Mouse (Mus musculus): Measurements from ENCODE around the gene Mtmr1.
A peak's percentile ranks its signal among the peaks of the same experiment; 100 is the strongest.
"Not testable (repeated sequence)": the region's sequence is repeated elsewhere in the genome, so short reads cannot be mapped to it uniquely, and the experiment has no call there.

Gene Mtmr1

DNA sequence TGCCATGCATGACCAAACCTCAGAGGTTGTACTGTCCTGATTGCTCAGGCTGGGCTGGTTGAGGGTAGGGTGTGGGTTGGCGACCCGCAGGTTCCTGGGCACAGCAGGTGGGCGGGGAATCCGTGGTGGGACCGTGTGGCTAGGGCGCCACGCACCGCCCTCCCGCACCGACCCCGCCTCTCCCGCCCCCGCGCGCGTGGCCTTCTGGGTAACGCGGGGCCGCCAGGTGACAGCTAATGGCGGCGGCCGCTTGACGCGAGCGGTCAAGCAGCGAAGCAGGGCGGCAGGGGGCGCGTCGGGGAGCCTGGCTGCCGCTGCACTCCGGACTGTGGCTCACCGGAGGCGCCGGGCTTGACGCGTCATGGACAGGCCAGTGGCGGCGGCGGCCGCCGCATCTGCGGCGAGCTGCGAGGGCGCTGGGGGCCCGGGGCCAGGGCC is at the start of gene Mtmr1:
Gene Mtmr1, plus strand, starts transcription at position 207 of the 438 bp plus-strand sequence.
- DNase-seq, result peak; percentile 88

DNA sequence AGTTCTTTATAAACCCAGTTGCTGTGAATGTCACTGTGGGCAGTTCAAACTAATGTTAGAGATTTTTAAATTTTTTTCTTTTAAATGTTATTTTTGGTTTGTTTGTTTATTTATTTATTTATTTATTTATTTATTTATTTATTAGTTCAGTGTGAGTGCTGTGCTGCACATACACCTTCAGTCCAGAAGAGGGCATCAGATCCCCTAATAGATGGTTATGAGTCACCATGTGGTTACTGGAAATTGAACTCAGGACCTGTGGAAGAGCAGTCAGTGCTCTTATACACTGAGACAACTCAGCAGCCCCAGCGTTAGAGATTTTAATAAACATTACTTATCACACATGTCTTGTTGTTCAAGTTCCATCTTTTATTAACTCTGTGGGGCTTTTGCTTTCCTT is 12.5 kb upstream of the Mtmr1 start:
- peak; percentile 9 for DNase-seq

DNA sequence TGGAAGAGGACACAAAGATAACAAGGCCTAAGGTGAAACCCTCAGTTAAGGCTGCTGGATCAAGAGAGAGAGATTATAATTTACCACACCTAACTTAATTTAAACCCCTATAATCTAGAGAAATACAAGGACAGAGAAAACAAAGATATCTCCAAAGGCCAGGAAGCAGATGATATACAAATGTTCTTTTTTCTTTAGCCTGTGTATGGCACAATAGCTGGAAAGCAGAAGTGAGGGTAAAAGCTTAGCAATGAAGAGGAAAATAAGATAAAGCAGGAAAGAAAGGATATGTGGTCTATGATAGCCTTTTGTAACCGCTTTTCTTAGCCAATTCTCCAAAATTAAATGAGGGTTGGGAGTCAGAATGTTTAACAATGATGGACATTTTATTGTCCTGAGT is 9.2 kb upstream of the Mtmr1 start:
- DNase-seq, result no peak

DNA sequence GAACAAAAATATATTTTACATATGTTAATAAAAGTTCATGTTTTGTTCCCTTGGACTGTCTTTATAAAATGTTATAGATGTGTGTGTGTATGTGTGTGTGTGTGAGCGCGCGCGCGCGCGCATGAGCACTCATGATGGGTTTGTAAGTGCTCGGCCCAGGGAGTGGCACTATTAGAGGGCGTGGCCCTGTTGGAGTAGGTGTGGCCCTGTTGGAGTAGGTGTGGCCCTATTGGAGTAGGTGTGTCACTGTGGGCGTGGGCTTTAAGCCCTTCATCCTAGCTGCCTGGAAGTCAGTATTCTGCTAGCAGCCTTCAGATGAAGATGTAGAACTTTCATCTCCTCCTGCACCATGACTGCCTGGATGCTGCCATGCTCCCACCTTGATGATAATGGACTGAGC is 2.8 kb upstream of the Mtmr1 start:
- DNase-seq, result not testable (repeated sequence)

DNA sequence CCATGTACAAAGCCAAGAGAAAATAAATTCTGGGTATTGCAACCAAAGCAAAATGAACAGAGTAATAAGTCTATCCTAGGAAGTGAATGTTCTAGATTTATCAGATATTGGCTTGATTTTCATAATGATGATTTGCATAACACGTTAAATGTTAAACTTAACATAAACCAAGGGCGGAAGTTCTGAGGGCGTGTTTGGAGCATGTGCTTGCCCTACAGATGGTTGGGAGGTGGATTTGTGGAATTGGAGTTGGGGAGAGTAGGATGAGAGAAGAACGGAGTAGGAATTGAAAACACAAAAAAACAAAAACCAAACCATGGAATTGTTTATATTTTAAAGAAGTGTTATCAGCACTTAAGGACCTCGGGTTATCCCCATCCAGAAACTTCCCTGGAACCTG is 498 bp upstream of the Mtmr1 start:
- DNase-seq, result no peak

DNA sequence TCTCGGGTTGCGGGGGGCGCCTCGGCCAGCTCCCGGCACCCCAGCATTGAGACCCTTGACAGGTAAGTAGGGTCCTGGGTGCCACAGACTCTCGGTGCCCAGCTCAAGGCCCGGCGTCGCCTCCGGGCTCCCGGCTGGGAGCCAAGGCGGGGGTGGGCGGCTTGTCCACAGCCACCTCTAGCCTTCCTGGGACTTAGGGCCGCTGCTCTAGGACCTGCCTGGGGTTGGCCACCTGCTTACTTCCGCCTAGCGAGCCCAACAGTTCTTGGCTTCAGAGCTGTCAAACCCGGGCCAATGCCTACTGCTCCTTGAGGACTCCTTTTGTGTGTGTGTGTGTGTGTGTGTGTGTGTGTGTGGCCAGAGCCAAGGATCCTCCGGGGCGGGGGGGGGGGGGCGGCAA is 451 bp downstream of the Mtmr1 start:
- peak; percentile 41 for DNase-seq

DNA sequence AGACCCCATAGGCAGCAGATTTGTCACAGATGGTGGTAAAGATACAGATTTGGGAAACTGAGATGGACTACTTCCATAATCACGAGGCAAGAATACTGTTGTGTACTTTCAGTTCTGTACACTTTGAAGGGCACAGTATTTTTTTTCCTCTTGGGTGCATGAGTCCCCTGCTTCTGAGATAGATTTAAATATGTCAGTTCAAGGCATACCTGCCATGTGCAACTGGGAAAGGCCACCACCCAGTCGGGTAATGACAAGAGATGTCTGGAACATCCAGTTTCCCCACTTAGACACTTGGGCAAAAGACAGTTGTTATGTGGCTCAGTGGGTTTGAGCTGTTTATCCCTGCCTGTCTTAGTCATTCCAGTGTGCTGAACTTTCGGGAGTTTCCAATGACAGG is 950 bp downstream of the Mtmr1 start:
- no peak for DNase-seq

DNA sequence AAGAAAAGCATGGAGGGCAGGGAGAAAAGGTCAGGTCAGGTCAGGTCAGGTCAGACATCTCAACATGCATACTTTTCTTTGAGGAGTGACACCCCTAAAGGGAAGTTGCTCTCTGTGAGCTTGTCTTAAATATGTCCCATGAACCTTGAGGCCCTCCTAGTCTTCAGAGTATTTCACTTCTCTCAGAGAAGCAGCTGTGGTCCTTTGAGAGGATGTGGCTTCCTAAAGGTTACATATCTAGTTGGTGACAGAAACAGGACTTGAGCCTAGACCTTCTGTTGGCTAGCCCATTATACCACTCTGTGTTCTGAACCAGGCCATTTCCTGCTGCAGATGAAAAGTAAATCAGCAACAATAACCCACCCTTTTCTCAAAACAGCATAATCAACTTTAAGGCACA is 2.4 kb downstream of the Mtmr1 start:
- no peak for DNase-seq

DNA sequence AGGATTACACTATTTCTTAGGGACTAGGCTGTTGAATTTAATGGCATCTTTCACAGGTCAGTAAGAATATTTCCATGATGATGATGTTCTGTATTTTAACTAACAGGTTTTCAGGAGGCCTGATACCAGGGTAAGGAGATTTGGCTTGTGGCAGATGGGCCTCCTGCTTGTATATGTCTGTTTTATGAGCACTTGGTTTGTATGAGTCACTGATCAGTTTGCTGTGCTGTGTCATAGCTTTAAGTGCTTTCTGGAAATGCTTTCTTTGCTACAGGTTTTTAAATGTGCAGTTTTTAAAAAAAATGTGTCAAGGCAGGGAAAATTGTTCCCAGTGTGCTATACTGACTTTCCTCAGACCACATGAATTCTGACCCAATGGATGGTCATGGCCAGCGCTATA is 12.2 kb downstream of the Mtmr1 start:
- no peak for DNase-seq

DNA sequence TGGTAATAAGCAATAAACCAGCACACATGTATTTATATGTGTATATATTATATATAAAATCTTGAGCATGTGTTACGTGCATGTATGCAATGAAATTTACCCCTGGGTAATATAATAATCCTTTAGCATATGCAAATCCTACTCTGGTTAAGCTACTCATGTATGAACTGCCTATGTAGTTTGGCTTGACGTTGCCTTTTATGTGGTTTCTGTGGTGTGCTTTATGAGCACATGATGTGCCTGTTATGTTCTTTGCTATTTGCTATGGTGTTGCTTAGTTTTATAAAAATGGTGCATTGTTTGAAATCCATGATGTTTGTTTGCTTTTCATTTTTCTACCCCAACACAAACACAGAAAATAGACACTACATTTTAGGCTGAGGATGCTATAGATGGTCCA is 13.9 kb downstream of the Mtmr1 start:
- DNase-seq, result no peak

DNA sequence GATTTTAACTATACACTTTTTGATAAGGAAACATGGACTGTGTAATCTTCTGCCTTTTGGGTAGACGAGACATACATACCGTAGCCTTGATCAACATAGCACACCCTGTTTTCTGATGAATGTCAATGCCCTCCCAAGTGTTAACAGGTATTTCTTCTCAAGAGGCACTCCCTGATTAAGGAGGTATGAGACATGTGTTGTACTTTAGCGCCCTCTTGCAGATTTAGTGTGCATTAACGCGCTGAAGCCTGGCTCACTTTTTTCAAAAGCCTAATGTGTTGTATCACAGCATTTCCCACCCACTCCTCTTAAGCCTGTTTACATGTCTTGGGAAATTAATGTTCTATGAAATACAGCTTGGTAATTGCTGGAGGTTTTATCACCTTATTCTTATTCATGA is 17.0 kb downstream of the Mtmr1 start:
- peak; percentile 21 for DNase-seq

DNA sequence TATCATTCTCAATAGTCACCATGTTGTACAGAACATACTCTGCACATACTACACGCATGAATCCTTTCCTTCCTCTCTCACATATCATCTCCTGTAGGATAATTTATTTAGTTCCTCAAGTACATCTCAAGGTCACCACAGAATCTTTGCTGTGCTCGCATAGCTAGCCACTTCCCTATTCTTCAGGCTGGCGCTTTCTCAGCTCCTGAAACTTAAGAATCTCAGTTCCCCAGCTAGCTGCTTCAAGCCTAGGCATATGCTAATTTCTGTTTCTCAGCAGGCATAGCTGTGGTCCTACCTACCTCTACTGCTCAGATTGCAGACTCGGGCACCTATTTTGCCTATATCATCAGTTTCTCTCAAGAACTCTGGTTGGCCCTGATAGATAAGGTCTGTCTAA is 31.8 kb downstream of the Mtmr1 start:
- DNase-seq, result no peak

DNA sequence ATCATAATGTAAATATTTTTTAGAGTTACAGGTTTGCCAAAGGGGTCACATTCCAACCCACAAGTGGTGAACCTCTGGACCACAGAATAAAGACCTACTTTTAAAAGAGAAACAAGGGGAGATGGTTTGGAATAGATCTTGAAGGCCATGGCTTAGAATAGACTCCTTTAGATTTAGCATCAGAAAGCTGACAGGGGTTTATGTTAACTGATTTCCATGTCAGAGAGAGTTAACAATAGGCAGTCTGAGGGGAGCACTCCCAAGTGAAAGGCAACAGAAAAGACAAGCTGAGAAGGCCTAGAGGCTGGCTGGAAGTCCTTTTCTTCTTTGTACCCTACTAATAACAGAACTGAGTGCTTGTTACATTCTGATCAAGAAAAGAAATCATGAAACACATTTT is 41.7 kb downstream of the Mtmr1 start:
- no peak for DNase-seq

DNA sequence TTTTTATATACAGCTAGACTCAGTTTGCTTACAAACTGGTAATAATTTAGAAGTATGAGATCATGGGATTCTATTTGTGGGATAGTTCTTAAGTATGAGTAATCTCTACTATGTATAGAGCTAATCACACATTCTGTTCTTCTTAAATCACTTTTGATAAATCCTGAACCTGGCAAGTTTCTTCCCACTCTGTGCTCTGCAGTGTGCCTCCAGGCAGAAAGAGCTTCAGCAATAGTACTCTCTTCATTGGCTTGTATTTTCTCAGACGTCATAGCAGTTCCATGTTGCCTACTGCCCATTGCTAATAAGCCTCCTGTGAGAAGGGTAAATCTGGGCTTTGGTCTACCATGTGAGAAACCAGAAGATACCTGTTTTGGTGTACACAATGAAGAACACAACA is 43.8 kb downstream of the Mtmr1 start:
- DNase-seq, result no peak

DNA sequence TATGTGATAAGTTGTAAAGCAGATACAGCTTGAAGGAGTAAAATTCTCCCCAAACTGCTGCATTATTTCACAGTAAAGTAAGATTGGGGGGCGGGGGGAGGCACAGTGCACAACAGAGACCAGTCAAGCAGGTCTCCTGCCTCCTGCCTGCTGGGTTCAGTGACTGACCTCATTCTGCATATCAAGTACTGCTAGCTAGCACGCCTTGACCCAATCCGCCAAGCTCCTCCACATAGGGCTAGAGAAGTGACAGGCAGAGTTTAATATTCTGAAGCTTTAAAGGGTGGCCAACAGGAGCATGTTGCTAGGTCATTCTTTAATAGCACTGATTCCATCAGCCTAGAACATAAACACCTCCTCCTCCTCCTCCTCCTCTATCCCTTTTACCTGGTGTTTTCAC is 48.2 kb downstream of the Mtmr1 start:
- peak; percentile 9 for DNase-seq

DNA sequence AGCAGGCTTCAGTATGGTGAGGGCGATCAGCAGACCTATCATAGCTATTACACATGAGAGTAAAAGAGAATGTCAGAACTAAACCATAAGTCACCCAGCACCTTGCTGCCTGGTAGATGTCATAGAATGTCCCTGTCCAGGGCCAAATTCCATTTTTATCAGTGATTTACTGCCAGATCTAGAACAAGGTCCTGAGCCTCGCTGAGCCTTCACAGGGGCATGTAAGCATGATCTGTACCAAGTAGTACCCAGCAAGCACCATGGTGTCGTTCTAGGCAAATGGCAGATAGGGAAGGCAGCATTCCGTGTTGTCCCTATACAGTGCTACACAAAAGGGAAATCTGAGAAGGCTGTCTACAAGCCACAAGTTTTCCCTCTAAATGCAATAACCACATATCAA is 49.1 kb downstream of the Mtmr1 start:
- no peak for DNase-seq

DNA sequence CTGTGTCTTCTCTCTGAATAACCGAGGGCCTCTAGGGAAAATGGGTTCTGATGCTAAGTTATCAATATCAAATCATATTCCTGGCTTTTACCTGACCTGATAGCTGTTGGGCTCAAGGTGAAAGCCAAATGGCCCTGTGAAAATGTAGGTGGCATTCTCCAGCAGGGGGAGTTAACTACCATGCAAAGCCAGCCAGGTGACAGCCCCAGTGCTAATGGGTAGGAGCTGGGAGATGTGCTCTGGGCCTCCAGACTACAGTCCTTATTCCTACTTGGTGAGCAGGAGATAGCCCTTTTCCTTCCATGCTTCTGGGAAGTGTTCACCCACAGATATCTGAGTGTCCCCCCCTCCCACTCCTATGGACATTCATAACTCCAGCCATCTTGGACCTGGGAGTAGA is 60.3 kb downstream of the Mtmr1 start:
- peak; percentile 9 for DNase-seq

DNA sequence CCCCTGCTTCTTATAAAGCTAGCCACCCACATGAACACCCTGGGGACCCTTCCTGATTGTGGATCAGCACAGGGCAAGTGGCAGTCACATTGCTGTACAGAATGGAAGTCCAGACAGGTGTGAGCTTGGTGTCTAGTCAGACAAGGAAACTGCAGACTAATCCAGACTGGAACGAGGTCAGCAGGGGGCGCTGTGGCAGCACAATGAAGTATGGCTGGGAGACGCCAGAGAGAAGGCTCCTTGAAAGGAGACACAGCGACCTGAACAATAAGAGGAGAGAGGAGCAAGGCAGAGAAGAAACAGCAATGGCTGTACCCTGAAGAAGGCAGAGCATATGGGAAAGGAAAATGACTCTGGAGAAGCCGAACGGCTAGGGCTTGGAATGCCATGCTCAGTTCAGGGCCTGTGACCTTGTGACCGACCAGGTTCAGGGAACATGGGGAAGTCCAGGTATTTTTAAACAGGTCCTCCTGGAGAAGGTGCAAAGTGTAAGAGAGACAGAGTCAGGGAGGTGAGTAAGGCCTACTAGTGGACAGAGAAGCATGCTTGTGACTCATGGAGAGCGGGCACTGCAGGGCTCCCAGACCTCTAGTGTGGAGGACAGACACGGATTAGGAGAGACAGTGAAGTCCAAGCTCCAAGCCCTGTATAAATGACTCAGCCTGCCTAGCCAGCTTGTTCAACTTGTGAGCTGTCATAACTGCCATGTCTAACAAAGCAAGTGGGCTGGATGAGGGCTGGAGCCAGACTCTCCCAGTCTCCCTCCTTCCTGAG is 61.4 kb downstream of the Mtmr1 start:
- peak; percentile 90 for DNase-seq

DNA sequence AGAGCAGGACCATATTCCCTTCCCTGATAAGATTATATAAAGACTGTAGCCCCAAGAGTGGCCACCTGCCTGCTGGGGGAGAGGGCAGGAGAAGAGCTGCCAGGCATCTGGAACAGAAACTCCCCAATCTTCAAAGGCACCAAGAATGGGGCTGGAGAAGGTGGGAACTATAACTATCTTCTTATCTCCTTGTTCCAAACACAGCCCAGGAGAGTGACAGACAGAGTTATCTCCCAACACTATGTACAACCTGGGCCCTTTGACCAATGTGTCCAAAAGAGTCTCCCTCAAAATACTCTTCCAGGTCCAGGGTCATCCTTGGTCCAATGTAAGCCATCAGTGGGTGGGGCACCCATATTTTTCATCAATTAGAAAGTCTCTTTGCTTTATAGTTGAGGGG is 62.9 kb downstream of the Mtmr1 start:
- no peak for DNase-seq

DNA sequence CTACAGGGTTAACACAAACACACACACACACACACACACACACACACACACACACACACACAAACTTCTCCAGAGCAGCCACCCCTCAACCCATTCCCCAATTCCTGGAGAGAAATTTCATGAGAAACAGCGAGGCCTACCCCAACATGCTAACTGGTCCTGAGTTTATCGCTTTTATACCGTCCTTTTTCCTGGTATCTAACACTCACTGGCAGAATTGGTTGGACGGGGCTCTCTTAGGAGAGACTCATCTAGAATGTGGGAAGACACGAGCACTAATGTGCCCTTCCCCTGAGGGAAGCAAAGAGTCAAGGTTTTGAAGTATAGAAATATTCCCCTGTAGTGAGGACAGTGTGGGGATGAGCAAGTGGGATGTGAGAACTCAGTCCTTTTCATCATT is 66.3 kb downstream of the Mtmr1 start:
- DNase-seq, result no peak

DNA sequence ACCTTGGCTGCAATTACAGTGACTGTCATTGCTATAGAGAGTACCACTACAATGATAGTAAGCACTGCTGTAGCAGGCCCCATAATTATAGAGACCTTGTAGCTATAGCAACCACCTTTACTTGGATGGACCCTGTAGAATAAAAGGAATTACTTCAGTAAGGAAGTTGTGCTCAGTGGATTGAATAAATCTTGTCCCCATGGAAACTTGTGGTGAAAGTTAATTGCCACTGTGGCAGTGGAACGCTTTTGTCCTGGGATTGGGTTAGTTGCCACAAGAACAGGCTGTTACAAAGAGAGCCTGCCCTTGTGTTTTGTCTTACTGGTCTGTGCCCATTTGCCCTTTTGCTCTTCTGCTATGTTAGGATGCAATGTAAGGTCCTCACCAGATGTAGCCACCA is 69.9 kb downstream of the Mtmr1 start:
- no peak for DNase-seq

DNA sequence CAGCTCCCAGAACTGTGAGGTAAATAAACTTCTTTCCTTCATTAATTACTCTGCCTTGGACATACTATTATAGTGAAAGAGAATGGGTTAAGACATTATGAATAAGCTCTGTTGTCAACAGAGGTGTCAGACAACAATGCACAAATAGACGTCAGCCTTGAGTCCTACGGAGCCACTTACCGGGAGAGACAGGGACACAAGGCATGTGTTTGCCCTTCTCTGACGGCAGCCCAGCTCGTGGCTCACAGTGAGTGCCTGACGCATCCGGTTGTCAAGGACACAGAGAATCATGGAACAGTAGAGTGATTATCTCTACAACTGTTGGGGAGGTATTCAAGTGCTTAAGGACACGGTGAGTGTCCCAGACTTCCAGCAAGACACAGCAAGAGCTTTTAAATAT is 70.3 kb downstream of the Mtmr1 start:
- no peak for DNase-seq

DNA sequence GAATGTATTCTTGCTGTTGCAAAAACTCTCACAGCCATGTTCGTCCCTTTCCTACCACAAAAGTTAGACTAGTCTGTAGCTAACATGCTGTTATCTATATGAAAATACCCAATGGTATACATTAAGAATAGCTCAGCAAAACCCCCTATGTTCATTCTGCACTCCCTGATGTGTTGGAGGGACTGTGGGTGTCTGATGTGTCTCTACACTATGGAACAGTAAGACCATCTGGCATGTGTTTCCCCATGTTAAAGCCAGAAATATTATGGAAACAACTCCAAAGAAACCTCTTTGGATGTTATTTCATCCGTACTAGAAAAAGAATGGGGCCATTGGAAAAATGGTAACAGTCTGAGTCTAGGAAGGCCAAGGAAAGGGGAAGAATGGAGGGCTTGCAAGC is 71.0 kb downstream of the Mtmr1 start:
- no peak for DNase-seq

DNA sequence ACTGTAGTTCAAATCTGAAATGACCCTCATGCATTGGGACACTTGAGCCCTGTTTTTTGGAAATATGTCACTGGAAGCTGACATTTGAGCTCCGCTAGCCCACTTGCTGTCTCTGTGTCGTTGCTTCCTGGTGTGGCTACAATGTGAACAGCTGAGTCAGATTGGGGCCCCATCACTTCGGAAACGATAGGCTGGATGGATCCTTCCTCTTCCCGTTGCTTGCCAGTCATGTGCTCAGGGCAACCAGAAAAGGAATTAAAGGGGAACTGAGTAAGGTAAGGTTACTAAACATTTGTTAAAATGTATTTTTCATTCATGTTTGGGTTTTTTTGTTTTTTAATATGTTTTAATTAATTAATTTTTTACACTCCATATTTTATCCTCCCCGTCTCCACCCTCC is 74.9 kb downstream of the Mtmr1 start:
- DNase-seq, result no peak

DNA sequence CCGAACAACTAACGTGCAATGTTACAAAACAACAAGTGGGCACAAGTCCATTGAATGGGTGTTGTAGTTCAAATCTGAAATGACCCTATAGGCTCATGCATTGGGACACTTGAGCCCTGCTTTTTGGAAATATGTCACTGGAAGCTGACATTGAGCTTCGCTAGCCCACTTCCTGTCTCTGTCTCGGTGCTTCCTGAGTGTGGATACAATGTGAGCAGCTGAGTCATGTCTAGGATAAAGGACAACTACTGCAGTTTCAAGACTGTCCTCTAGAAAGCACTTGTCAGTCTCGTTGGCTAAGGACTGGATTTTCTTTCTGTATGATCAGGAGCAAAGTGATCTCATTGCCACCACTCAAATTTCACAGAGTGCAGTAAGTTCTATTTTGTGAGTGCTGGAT is 78.4 kb downstream of the Mtmr1 start:
- DNase-seq, result no peak
